Mouse (Mus musculus) lung, postnatal 0 days (tissue): ENCODE results near the gene D7Ertd443e. TPM values are rescaled to one million over a fixed set of nuclear protein-coding genes. Genes with fewer than 3 reads are reported as not detected.
A peak's percentile ranks its signal among the peaks of the same experiment; 100 is the strongest.

Source experiments
- ATAC-seq: fragments of 200-750 bp; cut with Nextera tagmentation; 2 replicates; pipeline ENCODE4 v1.8.0; 2017; ENCODE audit warnings: moderate library complexity
- DNase-seq: peaks from one replicate; pipeline ENCODE4 v3.0.0-alpha.2; 2016; ENCODE audit warnings: low spot score
- H3K27ac ChIP-seq: fragments of 300-500 bp; sonication (generic); 2 replicates; pipeline ENCODE4 v1.5.1; 2014; ENCODE audit warnings: antibody characterized with exemption, mild to moderate bottlenecking, low read length, mixed read lengths
- H3K27me3 ChIP-seq: fragments of 300-500 bp; sonication (generic); replicated peaks from 2 replicates; pipeline ENCODE4 v1.6.1; 2014; ENCODE audit warnings: low read length, mixed read lengths; ENCODE audit not compliant: insufficient read depth
- H3K36me3 ChIP-seq: fragments of 300-500 bp; sonication (generic); 2 replicates; pipeline ENCODE4 v1.6.1; 2014; ENCODE audit warnings: low read length, mixed read lengths; ENCODE audit not compliant: insufficient read depth
- H3K4me1 ChIP-seq: fragments of 300-500 bp; sonication (generic); 2 replicates; pipeline ENCODE4 v1.6.1; 2014; ENCODE audit warnings: antibody characterized with exemption, low read depth, low read length, mixed read lengths; ENCODE audit not compliant: insufficient read depth
- H3K4me2 ChIP-seq: fragments of 300-500 bp; sonication (generic); replicated peaks from 2 replicates; pipeline ENCODE4 v1.6.1; 2014; ENCODE audit warnings: low read depth, mild to moderate bottlenecking, low read length, moderate library complexity, mixed read lengths
- H3K4me3 ChIP-seq: fragments of 300-500 bp; sonication (generic); 2 replicates; pipeline ENCODE4 v1.5.1; 2014; ENCODE audit warnings: low read depth, low read length
- H3K9ac ChIP-seq: fragments of 300-500 bp; sonication (generic); replicated peaks from 2 replicates; pipeline ENCODE4 v1.6.1; 2014; ENCODE audit warnings: low read depth, mild to moderate bottlenecking
- H3K9me3 ChIP-seq: fragments of 300-500 bp; sonication (generic); 2 replicates; pipeline ENCODE4 v1.6.1; 2016; ENCODE audit warnings: low read length, mixed read lengths
- CTCF ChIP-seq: IDR thresholded peaks from 2 replicates; pipeline ENCODE4 v1.5.1; 2016; ENCODE audit warnings: antibody characterized with exemption, mild to moderate bottlenecking
- EP300 ChIP-seq: IDR thresholded peaks from 2 replicates; pipeline ENCODE4 v1.6.1; 2016; ENCODE audit warnings: antibody characterized with exemption, mild to moderate bottlenecking, control low read depth
- WGBS: fragments of 180-500 bp; shearing (Covaris S2); extraction: QIAGEN DNeasy Blood & Tissue Kit; methylation state at CpG from one replicate; pipeline ENCODE4 v1.1.7; 2014; 5-methylcytosine and 5-hydroxymethylcytosine counted together
- polyA plus RNA-seq: library from polyadenylated mRNA; unstranded; fragments of >200 nt; fragmentation: Nextera tagmentation; extraction: Ambion mirVana; gene quantifications from 2 replicates; pipeline ENCODE4 v1.2.1, GENCODE M21; 2015

Gene D7Ertd443e
- polyA plus RNA-seq, 1 experiment from 2014 or later = 0.17 TPM

DNA sequence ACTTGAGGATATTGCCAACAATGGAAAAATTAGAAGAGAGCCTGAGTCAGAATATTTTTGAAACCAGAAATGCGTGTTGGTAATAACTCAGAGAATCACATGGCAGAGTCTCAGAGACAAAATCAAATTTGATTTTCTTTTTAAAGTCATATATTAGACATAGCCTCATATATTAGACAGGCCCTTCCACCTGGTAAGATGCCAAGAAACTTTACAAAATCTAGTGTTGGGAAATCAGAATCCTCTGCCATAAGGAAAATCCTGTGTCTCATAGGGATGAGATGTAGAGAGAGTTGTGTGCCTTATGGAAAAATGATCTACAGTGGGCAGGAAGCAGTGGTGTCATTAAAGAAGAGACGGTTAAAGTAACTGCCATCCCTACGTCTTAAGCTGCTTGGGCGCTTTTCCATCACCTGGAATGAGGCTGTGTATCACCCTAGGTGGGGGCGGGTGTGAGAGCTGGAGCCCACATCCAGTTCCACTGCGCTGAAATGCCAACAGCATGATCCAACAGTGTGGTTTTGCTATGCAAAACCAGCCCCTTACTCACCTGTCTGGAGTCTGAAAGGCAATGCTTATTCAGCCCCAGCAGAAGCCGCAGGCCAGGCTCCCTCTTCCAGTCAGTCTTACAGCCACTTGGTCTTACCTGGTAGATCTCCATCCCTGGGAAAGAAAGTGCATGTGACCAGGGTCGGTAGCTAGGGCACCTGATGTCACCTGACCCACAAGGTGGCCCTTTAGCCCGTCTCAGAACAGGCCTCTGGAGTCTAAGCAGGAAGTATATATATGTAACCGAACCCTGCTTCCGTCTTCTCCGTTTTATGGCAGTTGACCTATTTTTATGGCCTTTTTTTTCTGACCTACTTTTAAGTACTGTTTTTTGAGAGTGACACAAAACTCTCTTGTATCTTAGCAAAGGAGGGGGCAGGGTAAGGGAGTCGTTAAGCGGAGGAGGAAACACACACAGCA lies 153.8 kb downstream of the D7Ertd443e start, which contains the start of gene Adam12:
Adam12 (minus strand) TSS at position 769 of the 969 bp plus-strand sequence.
- no peaks in the 10 kb centered on the region for H3K9me3 ChIP-seq
- H3K4me2 ChIP-seq = no peak within 1 kb of the TSS
- no peaks in the 10 kb centered on the region for H3K36me3 ChIP-seq
- ATAC-seq (no peak), DNase-seq (peak; percentile 39)
- H3K27ac ChIP-seq = no peak within 1 kb of the TSS
- H3K4me1 ChIP-seq = peaks cover 14% of the 10 kb centered on the region; the same call in 1 of the 2 replicates
- H3K4me3 ChIP-seq = no peak within 1 kb of the TSS
- TF ChIP-seq CTCF (no peak), EP300 (no peak)
- H3K27me3 ChIP-seq = no peaks in the 10 kb centered on the region
- no peak within 1 kb of the TSS for H3K9ac ChIP-seq
- WGBS = 68% methylated on average over 14 of the region's 14 CpGs

DNA sequence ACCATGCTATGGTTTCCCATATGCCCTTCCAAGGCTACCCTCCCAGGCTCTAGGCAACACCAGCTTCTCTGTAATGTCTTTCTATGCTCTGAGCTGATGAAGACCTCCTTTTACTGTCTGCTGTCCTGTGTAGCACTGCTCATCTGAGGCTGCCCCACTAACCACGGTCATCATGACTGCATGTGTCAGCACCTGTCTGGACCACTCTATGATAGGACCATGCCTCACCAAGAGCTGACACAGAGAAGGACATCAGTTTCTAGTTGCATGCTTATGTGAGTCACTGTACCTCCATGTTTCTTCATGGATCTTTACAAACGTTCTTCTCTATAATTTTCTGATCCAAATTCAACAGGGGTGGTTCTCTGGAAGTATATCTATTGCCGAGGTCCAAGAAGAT lies 154.8 kb downstream of the D7Ertd443e start:
- Histone ChIP-seq H3K4me3 (no peak overlapping the region), H3K9me3 (no peaks in the 10 kb centered on the region), H3K4me2 (no peak overlapping the region), H3K27me3 (no peaks in the 10 kb centered on the region), H3K27ac (no peak overlapping the region), H3K9ac (no peak overlapping the region), H3K36me3 (no peaks in the 10 kb centered on the region), H3K4me1 (peaks cover 14% of the 10 kb centered on the region; the same call in 1 of the 2 replicates)
- DNase-seq (no peak), ATAC-seq (no peak)
- WGBS = 80% methylated on average over 3 of the region's 3 CpGs
- TF ChIP-seq EP300 (no peak), CTCF (no peak)

DNA sequence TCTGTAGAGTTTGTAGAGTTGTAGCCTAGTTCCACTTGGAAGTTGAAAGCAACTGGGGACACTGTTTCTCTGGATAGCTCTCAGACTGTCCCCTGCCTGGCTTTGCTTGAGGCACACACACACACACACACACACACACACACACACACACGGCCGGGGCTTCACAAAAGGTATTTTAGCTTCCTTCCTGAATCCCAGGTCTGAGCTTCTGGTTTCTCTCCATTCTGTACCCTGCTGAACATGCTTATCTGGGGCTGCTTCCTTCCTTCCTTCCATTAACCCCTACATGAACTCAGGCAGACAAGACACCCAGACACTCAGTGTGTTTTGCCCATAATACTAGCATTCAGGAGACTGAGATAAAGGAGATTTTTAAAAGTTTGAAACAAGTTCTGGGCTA lies 155.6 kb downstream of the D7Ertd443e start:
- Histone ChIP-seq H3K27ac (no peak overlapping the region), H3K27me3 (no peaks in the 10 kb centered on the region), H3K4me1 (peaks cover 19% of the 10 kb centered on the region; the same call in 1 of the 2 replicates), H3K4me2 (no peak overlapping the region), H3K9me3 (no peaks in the 10 kb centered on the region), H3K9ac (no peak overlapping the region), H3K36me3 (no peaks in the 10 kb centered on the region), H3K4me3 (no peak overlapping the region)
- ATAC-seq (no peak), DNase-seq (no peak)
- 33% methylated on average over 2 of the region's 2 CpGs for WGBS
- TF ChIP-seq EP300 (no peak), CTCF (no peak)

DNA sequence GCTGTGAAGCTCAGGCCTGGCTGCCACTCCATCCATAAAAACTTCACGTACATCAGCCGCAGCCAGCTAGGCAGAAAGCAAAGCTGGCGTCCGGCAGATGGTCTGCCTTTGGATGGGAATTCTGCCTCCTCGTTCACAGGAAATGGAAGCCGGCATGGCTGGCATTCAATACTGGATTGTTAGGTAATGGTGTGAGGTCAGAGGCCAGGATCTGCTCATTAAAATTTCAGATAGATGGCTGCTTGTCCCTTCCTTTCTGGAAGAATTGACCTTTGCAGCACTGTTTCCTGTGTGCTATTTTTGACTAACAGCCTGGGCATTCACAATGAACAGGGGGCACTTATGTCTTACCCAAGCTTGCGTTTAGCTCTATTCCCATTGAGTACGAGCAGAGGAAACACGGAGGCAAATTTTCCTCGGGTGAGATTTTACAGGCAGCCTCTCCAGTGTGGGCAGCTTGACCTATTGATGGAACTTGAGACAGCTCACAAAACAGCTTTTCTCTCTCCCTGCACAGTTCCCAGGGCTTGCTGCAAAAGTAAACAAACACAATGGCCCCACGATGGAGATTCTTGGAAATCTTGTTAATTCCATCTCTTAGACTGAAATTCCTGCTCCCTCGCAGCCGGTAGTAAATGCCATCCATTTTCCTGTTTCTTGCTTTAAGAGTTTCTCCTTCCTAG lies 157.5 kb downstream of the D7Ertd443e start:
- Histone ChIP-seq H3K27me3 (no peaks in the 10 kb centered on the region), H3K4me1 (peaks cover 27% of the 10 kb centered on the region; the same call in 1 of the 2 replicates), H3K4me2 (no peak overlapping the region), H3K27ac (peak overlapping the region; percentile 32; the same call in 1 of the 2 replicates), H3K4me3 (no peak overlapping the region), H3K9ac (no peak overlapping the region), H3K36me3 (no peaks in the 10 kb centered on the region), H3K9me3 (no peaks in the 10 kb centered on the region)
- WGBS = 22% methylated on average over 13 of the region's 13 CpGs
- ATAC-seq = peak; percentile 58
- TF ChIP-seq CTCF (no peak), EP300 (peak; percentile 47; the same call in 1 of the 2 replicates)
- peak; percentile 71 for DNase-seq

DNA sequence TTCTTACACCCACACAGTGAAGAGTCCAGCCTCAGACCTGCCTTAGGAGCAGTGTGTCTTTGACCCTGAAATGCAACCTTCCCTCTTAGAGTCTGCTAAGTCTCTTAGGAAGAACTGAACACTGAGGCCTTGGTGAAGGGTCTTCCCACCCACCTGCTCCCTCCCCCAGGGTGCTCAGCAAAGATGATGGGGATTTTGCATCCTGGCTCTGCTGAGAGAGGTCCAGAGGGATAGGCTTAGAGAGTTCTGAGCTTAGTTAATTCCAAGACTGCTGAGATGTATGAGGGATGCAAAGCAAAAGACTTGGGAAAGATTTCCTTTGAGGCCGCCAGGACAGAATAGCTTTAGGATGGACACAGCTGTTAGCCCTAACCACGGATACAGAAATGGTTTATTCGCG lies 158.4 kb downstream of the D7Ertd443e start:
- H3K4me2 ChIP-seq = no peak overlapping the region
- WGBS = 73% methylated on average over 4 of the region's 4 CpGs
- ATAC-seq (no peak), DNase-seq (no peak)
- H3K4me3 ChIP-seq = no peak overlapping the region
- H3K4me1 ChIP-seq = peaks cover 30% of the 10 kb centered on the region; the same call in 1 of the 2 replicates
- no peak overlapping the region; the same call in 1 of the 2 replicates for H3K27ac ChIP-seq
- no peaks in the 10 kb centered on the region for H3K9me3 ChIP-seq
- no peak overlapping the region for H3K9ac ChIP-seq
- no peaks in the 10 kb centered on the region for H3K36me3 ChIP-seq
- TF ChIP-seq CTCF (no peak), EP300 (no peak)
- no peaks in the 10 kb centered on the region for H3K27me3 ChIP-seq

DNA sequence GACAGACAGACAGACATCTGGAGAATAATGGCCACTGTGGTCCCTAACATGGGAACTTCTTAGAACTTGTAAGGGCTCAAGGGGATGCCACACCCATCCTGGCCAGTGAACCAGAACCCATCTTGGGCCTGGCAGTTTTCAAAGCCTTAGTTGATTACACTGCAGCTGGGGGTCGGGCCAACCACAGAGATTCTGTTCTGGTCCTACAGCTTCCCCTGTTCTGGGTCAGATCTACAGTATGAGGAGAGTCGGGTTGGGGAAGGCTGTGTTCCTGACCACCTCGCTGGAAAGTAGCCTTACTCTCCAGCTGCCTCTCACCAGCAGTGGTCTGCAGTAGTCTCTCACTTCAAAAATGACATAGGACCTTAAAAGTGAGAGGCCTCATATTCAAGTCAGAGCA lies 159.2 kb downstream of the D7Ertd443e start:
- WGBS = 69% methylated on average over 3 of the region's 3 CpGs
- Histone ChIP-seq H3K9me3 (no peaks in the 10 kb centered on the region), H3K27ac (no peak overlapping the region), H3K9ac (no peak overlapping the region), H3K36me3 (no peaks in the 10 kb centered on the region), H3K4me3 (no peak overlapping the region), H3K4me1 (peaks cover 30% of the 10 kb centered on the region; the same call in 1 of the 2 replicates), H3K27me3 (no peaks in the 10 kb centered on the region), H3K4me2 (no peak overlapping the region)
- TF ChIP-seq CTCF (no peak), EP300 (no peak)
- no peak for ATAC-seq
- no peak for DNase-seq
